Mouse (Mus musculus) MEL-GATA-1-ER (cell line): ENCODE results near the gene Rragd.

ENCODE experiments used
- DNase-seq: peaks from one replicate; pipeline ENCODE4 v3.0.0-alpha.2; 2012; ENCODE audit warnings: low read depth; ENCODE audit errors: extremely low read depth

Gene Rragd

DNA sequence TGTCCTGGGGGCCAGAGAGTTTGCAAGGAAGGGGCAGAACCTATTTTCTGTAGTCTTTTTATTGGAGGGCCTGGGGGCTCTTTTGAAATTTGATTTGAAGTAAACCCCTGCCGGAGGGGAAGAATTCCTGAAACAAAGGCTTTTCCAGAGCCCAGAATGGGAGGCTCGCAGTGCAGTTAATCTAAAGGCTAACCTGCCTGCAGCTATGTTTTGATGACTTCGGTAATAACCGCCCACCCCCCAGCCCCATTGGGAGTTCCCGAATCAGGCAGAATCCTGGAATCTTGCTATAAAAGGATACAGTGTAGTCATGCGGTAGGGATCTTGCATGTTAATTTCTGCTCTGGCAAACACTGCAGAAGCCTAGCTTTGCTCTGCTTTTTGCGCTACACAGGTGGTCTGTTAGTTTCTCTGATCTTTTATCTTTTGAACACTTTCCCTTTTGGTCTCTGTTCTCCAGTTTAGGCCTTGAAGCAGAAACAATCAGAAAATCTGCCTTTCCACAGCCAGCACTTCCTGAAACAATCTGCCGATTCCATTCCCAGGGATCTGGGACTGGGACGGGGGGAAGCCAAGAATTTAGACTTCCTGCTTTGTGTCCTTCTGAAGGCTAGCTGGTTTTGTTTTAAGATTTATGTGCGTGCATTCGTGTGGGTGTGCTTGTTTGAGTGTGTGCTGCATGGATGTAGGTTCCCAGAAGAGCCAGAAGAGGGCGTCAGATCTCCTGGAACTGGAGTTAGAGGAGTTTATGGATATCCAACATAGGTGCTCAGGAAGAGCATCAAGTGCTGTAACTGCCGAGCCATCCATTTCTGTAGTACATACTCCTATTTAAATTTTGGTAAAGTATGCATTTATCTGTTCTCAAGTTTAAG is 2.2 kb downstream of the Rragd start:
- no peak for DNase-seq

DNA sequence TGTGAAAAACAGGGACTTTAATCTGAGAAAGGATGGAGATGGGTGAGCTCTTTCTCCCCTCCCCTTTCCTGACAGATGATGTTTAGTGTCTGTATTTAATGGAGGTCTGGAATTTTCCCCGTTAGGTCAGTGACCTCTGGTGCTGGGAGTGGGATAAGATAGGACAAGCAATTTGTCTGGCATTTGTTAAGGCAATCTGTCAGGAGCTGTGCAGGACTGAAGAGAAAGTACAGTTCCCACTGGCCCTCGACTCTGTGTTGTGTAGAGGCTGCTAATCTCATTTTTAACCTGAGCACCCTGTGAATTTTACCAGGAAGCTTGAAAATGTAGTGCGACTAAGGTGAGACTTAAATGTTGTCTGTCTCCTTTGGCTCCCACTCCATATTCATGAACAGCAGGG is 2.8 kb downstream of the Rragd start:
- no peak for DNase-seq

DNA sequence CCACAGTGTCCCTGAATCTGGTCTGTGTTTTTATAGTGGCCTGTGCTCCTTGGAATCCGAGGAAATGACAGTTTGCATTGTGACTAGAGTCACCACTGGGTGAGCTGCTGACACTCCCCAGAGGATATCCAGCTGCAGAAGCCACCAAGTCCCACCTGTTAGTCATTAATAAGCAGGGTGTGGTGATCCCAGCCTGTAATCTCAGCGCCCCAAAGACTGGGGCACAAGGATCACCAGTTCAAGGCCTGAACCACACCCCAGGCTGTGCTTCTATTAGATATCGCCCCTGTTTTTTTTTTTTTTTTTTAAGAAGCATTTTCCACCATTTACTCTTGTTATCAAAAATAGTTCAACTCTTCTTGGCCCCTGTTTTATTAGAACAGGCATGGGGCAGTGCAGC is 4.2 kb downstream of the Rragd start:
- peak; percentile 54 for DNase-seq

DNA sequence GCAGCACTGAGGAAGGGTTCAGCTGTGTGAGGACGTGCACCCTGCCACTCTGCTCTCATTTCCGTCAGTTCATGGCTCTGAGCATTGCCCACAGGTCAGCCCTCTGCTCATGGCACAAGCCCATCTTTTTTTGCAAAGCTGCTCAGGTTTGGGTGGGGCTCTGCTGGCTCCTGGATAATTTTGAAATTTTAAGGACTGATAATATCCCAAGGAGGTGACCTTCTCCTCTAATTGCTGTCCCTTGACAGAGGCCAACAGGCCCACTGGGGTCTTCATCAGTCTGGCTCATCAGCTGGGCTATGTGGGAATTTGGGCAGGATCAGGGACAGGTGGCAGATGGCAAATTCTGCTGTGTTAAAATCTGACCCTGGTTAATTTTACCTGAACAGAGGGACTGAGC is 6.5 kb downstream of the Rragd start:
- DNase-seq: no peak

DNA sequence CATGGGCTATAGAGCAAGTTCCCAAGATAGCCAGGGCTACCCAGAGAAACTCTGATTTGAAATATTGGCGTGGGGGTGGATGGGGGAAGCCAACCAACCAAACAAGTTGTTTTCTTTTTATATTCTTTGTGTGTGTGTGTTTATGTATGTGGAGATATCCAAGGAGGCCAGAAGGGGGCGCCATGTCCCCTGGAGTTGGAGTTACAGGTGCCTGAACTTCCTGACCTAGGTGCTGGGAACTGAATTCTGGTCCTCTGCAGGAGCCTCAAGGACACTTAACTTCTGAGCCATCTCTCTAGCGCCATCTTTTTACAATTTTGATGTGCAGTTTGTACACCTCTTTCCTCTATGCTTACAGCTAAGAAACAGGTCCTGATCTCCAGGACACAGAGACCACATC is 11.3 kb downstream of the Rragd start:
- DNase-seq: no peak

DNA sequence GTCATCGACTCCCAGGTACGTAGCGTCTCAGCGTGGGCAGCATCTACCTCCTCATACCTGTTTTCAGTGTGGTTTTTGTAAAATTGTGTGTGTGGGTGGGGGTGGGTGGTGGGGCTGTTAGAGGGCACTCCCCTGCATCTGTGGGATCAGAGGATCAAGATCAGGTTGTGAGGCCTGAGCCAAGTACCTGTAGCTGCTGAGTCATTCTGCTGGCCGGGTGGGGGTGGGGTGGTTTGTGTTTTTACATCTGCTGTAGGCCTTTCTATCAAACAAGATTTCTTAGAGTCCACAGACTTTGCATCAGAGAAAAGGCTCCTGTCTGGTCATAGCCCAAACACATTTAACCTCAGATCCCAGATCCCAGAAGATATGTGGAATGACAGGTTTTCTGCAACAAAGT is 13.2 kb downstream of the Rragd start:
- DNase-seq: no peak

DNA sequence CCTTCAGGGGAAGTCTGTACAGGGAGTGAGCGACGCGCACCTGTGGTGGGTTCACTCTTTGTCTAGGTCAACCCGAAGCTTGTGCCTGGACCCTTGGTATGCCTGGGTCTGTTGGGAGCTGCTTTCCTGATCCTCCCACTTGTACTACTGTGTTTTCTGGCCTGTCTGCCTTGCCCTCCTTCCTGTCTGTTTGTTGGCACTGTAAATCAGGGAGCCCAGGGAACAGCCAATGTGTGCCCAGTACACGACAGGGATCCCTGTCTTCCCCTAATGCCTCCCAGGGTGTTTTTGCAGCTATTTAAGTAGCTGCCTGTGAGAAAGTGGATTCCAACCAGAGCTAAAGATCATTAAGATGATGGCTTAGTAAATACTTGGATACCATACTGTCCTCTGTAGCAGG is 14.7 kb downstream of the Rragd start:
- no peak for DNase-seq

DNA sequence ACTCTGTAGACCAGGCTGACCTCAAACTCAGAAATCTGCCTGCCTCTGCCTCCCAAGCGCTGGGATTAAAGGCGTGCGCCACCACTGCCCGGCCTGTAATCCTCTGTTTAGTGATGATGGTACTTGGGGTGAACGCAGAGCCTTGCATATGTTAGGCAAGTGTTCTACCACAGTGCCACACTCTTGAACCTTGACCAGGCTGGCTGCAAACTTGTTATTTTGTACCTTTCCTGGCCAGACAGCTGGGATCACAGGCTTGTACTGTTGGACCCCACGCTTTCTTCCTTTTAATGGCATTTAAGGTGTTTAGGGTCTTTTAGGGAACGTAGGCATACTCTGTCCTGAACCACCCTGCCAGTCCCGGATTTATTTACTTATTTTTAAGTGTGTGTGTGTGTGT is 16.2 kb downstream of the Rragd start:
- DNase-seq: no peak

DNA sequence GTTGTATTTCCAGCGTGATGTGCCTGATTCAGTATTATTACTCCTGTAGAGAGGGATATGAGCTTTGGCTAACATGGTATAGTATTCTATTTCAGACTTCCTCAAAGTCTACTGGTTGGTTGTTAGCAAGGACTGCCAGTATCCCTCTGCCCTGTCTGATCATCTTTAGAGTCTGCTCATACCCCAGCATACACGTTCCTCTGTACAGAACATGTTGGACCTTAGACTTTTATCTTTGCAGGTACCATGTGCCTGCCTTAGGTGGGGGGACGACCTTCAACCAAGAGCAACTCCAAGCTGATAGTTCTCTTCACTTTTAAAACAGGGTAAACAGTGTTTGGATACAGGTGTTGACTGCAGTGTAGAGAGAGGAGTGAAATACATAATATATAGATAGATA is 19.2 kb downstream of the Rragd start:
- no peak for DNase-seq

DNA sequence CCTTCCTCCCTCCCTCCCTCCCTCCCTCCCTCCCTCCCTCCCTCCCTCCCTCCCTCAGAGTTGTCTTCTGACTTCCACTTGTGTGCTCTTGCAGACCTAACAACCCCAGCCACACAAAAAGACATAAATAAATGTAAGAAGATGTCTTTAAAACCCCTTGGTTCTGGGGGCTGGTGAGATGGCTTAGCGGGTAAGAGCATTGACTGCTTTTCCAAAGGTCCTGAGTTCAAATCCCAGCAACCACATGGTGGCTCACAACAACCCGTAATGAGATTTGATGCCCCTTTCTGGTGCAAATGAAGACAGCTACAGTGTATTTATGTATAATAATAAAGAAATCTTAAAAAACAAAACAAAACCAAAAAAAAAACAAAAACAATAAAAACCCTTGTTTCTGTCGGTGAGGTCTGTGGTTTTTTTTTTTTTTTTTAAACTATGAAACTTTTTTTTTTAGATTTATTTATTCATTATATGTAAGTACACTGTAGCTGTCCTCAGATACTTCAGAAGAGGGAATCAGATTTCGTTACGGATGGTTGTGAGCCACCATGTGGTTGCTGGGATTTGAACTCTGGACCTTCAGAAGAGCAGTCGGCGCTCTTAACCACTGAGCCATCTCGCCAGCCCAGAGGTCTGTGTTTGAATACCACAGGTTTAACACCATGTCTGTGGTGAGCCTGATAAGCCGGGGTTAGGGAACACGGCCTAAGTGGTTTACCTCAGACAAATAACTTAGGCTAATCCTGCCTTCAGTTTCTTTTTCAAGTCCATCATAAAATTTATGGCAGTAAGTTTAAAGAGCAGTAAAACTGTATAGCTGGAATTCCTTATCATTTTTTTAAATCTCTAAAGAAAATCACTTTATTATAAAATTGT is 23.0 kb downstream of the Rragd start:
- peak; percentile 70 for DNase-seq

DNA sequence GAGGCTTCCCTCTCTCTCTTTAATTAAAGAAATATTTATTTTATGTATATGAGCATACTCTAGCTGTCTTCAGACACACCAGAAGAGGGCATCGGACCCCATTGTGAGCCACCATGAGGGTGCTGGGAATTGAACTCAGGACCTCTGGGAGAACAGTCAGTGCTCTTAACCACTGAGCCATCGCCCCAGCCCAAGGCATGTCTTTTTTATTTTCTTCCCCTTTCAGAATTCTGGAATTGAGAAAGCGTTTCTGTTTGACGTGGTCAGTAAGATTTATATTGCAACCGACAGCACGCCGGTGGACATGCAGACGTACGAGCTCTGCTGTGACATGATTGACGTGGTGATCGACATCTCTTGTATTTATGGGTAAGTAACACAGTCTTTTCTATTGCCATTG is 24.0 kb downstream of the Rragd start:
- DNase-seq: no peak

DNA sequence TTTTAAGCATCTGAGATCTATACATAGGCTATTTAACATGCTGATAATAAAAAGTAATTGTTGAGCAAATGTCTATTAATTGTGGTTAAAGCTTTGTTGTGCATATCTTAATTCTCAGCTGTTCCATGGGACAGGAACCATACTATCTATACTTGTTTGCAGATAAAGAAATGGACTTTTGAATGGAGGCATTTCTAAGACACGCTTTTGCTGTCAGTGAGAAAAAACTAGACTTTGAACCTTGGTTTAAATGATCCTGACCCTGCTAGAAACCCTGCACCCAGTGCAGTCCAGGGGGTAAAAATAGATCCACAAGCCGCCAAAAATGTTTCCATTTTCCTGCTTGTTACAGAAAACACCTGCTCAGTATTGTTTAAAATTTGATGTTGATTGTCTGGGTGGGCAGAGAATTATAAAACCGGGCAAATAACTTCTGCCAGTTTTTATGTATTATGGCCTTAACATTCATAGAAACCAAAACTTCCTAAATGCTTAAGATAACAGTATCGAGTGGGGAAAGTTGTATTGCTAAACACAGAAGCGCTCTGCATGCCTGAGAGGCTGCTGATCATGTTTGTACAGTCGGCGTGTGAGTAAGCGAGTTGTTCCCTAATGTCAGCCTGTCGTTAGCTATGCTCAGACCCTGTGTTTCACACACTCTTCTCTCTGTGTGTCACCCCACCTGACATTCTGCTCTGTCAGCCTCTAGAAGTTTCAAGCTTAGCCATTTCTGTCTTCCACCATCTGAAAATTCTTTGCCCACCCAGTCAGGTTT is 24.8 kb downstream of the Rragd start:
- DNase-seq: no peak

DNA sequence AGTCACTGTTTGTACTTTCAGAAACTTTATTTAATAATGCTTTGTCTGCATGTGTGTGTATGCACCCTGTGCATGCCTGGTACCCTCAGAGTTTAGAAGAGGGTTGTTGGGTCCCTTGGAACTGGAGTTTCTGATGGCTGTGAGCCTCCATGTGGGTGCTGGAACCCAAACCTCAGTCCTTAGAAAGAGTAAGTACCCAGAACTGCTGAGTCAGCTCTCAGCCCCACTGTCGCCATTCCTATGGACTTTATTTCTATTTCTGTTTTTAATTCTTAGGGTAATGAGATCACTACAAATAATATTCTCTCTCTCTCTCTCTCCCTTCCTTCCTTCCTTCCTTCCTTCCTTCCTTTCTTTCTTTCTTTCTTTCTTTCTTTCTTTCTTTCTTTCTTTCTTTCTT is 27.2 kb downstream of the Rragd start:
- no peak for DNase-seq

DNA sequence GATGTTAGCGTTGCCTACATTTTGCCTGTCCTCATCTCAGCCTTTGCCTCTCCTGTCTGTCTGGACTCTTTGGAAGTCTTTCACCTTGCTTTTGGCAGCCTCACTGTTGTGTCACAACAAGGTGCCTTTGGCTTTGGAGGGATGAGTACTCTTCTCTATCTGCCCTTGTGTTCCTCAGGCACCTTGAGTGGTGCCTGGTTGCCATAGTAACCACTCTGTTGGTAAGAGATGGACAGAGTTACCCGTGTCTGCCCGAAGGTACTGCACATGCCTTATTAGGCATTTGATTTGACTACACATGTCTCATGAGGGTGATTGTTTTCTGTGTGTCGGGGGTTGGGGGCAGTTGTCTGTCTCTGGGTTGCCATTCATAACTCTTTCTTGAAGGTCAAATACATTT is 29.6 kb downstream of the Rragd start:
- no peak for DNase-seq

DNA sequence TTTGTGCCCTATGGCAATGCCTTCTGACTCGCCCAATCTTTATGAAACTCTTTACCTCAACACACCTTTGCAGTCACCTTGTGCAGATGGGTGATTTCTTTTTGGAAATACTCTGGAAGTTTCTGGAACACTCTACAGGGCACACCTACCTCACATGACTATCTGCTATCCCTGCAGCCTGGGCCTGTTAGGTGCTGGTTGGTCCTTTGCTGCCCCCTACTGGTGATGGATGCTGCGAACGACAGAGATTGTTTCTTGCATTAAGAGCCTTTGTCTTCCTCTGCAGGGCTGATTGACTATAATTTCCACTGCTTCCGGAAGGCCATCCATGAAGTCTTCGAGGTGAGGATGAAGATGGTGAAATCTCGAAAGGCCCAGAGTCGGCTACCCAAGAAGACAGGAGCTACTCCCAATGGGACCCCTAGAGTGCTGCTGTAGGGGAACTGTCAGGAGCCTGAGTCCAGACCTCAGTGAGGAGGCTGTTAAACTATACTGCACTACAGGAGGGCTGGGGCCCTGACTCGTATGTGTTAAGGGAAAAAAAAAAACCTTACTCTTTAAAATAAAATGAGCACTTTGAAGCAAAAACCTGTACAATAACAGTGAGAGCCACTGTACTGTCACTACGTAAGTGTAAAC is 35.6 kb downstream of the Rragd start:
- DNase-seq: peak; percentile 58

DNA sequence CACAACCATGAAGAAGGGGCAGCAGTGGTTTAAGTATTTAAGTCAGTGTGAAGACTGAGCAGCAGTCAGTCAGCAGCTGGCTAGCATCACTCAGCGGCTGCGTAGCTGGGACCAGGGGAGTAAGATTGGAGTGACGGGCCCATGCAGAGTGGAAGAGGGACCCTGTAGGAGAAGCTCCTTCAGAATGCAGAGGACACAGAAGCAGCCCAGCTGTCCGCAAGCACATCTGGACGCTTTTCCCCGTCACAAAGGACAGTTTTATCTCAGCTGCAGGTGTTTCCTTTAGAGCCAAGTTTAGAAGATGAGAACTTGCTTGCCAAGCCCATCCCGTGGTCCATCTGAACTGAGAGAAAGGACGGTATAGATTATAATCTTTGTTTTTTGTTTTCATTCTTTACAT is 41.6 kb downstream of the Rragd start:
- DNase-seq: no peak

DNA sequence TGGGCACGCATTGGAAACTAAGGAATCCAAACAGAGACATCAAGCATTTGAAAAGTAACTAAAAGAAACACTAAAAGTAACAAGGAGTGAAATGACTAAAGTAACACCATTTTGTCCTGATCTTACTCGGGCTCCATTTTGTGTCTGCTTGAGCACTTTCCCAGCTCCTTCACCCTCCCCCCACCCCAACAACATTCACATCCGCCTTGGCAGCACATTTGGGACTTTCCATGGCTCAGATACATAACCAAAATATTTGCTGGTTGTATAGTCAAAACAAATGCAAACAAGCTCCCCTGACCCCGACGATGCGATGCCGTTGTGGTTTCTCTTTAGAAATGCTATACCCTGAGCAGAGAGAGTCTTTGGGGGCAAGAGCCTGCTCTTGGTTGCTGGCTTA is 46.3 kb downstream of the Rragd start:
- no peak for DNase-seq

DNA sequence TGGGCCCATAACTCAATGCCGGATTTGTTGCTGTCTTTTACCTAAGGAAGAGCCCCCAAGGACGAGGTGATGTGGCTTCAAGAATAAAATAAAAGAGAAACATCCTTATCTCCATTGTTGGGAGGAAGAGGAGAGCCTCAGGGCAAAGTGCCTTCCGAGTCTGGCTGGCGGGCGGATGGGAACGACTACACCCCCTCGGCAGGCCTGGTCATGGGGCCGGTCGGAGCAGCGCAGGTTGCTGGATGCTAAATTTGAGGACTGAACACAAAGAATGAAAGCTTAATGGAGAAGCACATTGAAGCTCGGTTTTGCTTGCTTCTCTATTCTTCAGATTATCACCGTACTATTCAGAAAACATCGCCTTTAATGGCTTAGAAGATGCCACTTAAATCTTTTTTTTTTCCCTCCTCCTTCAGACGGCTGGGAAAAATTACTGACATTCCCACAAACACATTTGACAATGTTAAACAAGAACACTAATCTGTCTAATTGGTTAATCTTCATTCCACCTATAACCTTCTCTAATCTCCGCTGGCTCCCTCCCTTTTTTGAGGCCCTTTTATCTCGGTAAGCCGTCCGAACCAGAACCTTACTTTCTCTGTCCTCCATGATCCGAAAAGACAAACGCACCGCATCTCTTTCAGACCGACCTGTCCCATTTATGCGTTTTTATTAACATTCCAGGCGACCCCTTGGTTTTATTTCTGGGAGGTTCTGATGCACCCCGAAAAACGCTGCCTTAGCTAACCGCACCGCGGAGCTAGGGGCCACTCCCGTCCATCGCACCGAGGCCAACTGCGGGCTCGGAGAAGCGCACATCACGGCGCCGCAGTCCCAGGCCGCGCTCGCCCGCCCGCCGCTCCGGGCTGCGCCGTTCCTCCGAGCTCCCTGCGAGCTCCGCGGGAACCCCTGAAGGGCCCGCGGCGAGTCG is 47.7 kb downstream of the Rragd start:
- DNase-seq: no peak

DNA sequence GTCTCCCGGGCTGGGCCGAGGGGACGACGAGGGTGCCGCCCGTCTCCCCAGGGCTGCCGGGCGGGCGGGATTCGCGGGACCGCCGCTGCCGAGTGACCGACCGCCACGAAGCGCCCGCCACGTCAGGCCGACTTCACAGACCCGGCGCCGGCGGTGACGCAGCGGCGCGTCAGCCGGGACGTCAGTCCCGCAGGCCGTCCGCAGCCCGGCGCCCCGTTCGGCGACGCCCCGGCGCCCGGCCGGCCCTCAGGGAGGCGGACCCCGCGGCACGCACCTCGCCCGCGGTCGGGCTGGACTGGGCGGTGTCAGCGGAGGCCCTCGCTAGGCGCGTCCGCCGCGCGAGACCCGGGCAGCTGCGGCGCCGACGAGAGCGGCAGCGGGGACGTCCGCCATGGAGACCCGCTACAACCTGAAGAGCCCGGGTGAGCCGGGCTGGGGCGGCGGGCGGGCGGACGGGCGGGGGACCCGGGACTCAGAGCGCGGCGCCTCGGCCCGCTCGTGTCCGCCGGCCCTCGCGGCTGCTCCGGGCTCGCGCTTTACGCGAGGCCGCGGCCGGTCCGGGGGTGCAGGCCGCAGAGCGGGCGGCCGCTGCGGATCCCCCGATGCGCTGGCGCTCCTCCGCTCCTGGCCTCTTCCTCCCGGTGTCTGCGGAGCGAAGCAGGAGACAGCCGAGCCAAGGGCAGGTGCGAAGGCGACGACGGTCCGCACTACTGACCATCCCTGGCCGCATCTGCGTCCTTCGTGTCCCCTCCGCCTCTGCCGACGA is 48.5 kb downstream of the Rragd start, which contains the start of gene Ube2j1:
Gene Ube2j1, plus strand, starts transcription at position 222 of the 766 bp plus-strand sequence.
- DNase-seq: no peak
